Mouse (Mus musculus) liver, embryonic 14.5 days (tissue): ENCODE data around the gene Vmn1r76. TPM values are rescaled to one million over a fixed set of nuclear protein-coding genes. Genes with fewer than 3 reads are reported as not detected.

Source experiments
- ATAC-seq: fragments of 200-750 bp; cut with Nextera tagmentation; 2 replicates; pipeline ENCODE4 v1.8.0; 2017; ENCODE audit warnings: moderate number of reproducible peaks, mild to moderate bottlenecking, moderate library complexity; ENCODE audit not compliant: insufficient read depth
- DNase-seq, 3 experiments: peaks; one replicate each; pipeline ENCODE4 v3.0.0-alpha.2; 2012 to 2013; ENCODE audit warnings: low read depth in 3 of 3, low spot score in 3 of 3
- H3K27ac ChIP-seq: fragments of 300-500 bp; sonication (generic); 2 replicates; pipeline ENCODE4 v1.5.1; 2014; ENCODE audit warnings: moderate library complexity, mild to moderate bottlenecking, control low read depth, inconsistent platforms
- H3K27me3 ChIP-seq: fragments of 300-500 bp; sonication (generic); 2 replicates; pipeline ENCODE4 v1.6.1; 2014; ENCODE audit warnings: mild to moderate bottlenecking, low read length, moderate library complexity; ENCODE audit not compliant: control insufficient read depth, insufficient read depth
- H3K36me3 ChIP-seq: fragments of 300-500 bp; sonication (generic); replicated peaks from 2 replicates; pipeline ENCODE4 v1.6.1; 2014; ENCODE audit warnings: low read depth; ENCODE audit not compliant: control insufficient read depth, insufficient read depth
- H3K4me1 ChIP-seq, 2 experiments: fragments of 200-500 bp in 1 of 2; fragments of 300-500 bp in 1 of 2; sonication (generic) in 1 of 2; replicated peaks; 2 replicates each; pipeline ENCODE4 v1.6.1; 2012 to 2014; ENCODE audit warnings: antibody characterized with exemption in 1 of 2, inconsistent platforms in 1 of 2, low read length in 1 of 2; ENCODE audit not compliant: control insufficient read depth in 2 of 2, insufficient read depth in 2 of 2
- H3K4me2 ChIP-seq: fragments of 300-500 bp; sonication (generic); 2 replicates; pipeline ENCODE4 v1.6.1; 2014; ENCODE audit warnings: low read depth, mild to moderate bottlenecking, control low read depth, moderate library complexity
- H3K4me3 ChIP-seq, 2 experiments: fragments of 200-500 bp in 1 of 2; fragments of 300-500 bp in 1 of 2; sonication (generic) in 1 of 2; 2 replicates each; pipeline ENCODE4 v1.5.1; 2012 to 2014; ENCODE audit warnings: low read depth in 2 of 2, low read length in 2 of 2, mild to moderate bottlenecking in 2 of 2, control low read depth in 1 of 2, inconsistent platforms in 1 of 2, moderate library complexity in 1 of 2; ENCODE audit not compliant: insufficient read depth in 1 of 2
- H3K9ac ChIP-seq: fragments of 300-500 bp; sonication (generic); replicated peaks from 2 replicates; pipeline ENCODE4 v1.6.1; 2014; ENCODE audit warnings: mild to moderate bottlenecking, control low read depth, moderate library complexity
- H3K9me3 ChIP-seq: fragments of 300-500 bp; sonication (generic); 2 replicates; pipeline ENCODE4 v1.6.1; 2016; ENCODE audit warnings: low read length, mixed read lengths; ENCODE audit not compliant: control insufficient read depth
- CTCF ChIP-seq: IDR thresholded peaks from 2 replicates; pipeline ENCODE4 v1.5.1; 2016; ENCODE audit warnings: antibody characterized with exemption, low read depth, control low read depth
- EP300 ChIP-seq: IDR thresholded peaks from 2 replicates; pipeline ENCODE4 v1.6.1; 2016; ENCODE audit warnings: antibody characterized with exemption, low read depth
- WGBS: fragments of 180-500 bp; shearing (Covaris S2); extraction: QIAGEN DNeasy Blood & Tissue Kit; methylation state at CpG from one replicate; pipeline ENCODE4 v1.1.7; 2014; ENCODE audit not compliant: insufficient replicate concordance; 5-methylcytosine and 5-hydroxymethylcytosine counted together
- polyA plus RNA-seq, 2 experiments: library from polyadenylated mRNA; depleted of rRNA in 1 of 2; stranded (reverse) in 1 of 2; unstranded in 1 of 2; fragments of >200 nt; fragmentation: Nextera tagmentation in 1 of 2; extraction: Ambion mirVana in 1 of 2; gene quantifications; 2 replicates each; pipeline versions ENCODE4 v1.2.1 to v1.2.3; 2012 to 2014

The Vmn1r76 gene
- not detected in 2 replicates for polyA plus RNA-seq (2012; rRNA removed)
- polyA plus RNA-seq (2014; fragmentation: Nextera tagmentation; extraction: Ambion mirVana), result not detected in 2 replicates

- Histone ChIP-seq H3K4me2 (no peak within 1 kb of the TSS), H3K27me3 (no peaks in the 10 kb centered on the region), H3K9ac (no peak within 1 kb of the TSS), H3K9me3 (no peaks in the 10 kb centered on the region), H3K4me1 (no peaks in the 10 kb centered on the region), H3K4me3 (no peak within 1 kb of the TSS), H3K27ac (no peak within 1 kb of the TSS), H3K36me3 (no peaks in the 10 kb centered on the region)
- ATAC-seq, result no peak
- no peak for TF ChIP-seq CTCF
- TF ChIP-seq EP300, result no peak
- DNase-seq, result no peak
Observed at GRCm38 (mm10) chr7:11938113-11938512, at the start of gene Vmn1r76. Vmn1r76 (minus strand) TSS chr7:11938213.

DNA sequence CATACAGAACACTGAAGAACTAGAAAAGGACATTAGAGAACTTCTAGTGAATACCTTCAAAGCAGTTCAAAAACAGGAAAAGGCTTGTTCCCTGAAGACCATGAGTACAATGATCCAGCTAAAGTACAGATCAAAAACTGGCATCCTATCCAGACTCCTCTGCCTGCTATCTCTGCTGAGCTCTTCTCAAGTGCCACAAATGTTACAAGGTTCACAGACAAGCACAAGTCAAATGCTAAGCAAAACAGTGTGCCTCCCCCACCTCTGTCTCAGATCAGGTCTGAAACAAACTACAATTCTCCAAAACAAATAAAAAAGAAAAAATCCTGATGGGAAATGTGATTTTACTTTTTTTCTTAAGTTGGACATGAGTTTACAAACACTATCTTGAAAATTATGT, 34.6 kb upstream of the Vmn1r76 start:
- Histone ChIP-seq H3K9ac (no peak overlapping the region), H3K27me3 (no peaks in the 10 kb centered on the region), H3K4me3 (no peak overlapping the region), H3K4me1 (no peaks in the 10 kb centered on the region), H3K36me3 (no peaks in the 10 kb centered on the region), H3K9me3 (no peaks in the 10 kb centered on the region), H3K27ac (no peak overlapping the region), H3K4me2 (no peak overlapping the region)
- no peak for DNase-seq
- ATAC-seq, result no peak
- no peak for TF ChIP-seq EP300
- TF ChIP-seq CTCF, result no peak

GRCm38 (mm10) chr7:11947991-11948390, 10.0 kb upstream of the Vmn1r76 start:
- WGBS, result 54% methylated on average over 3 of the region's 3 CpGs
- no peak overlapping the region for H3K9ac ChIP-seq
- H3K4me1 ChIP-seq, result no peaks in the 10 kb centered on the region
- no peak for ATAC-seq
- no peak for TF ChIP-seq CTCF
- H3K27me3 ChIP-seq, result no peaks in the 10 kb centered on the region
- H3K27ac ChIP-seq, result no peak overlapping the region
- H3K4me2 ChIP-seq, result no peak overlapping the region
- no peak for DNase-seq
- no peaks in the 10 kb centered on the region for H3K36me3 ChIP-seq
- H3K9me3 ChIP-seq, result no peaks in the 10 kb centered on the region
- H3K4me3 ChIP-seq, result no peak overlapping the region

DNA sequence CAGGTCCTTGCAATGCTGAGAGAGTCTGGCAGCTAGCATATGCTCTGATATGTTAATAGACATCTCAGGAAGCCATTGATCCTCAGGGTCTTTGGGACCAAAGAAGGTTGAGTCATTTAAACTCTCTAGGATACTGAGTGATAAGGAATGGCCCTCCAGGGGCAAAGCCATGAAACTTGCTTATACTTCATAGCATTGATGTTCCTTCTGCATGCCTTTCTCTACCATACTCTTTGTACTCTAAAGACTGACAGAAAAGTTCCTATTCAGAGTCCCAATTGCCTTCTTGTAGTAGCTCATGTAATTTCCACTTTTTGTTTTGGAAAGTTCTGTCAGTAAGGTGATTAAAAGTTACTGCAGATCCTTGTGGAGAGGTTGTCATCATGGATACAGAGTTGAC, 63.7 kb downstream of the Vmn1r76 start, which contains the start of gene Vmn1r75:
TSS of gene Vmn1r75 (plus strand) at position 301 of the 400 bp plus-strand sequence.
- Histone ChIP-seq H3K4me3 (no peak within 1 kb of the TSS), H3K9me3 (no peaks in the 10 kb centered on the region), H3K27ac (no peak within 1 kb of the TSS), H3K27me3 (no peaks in the 10 kb centered on the region), H3K9ac (no peak within 1 kb of the TSS), H3K36me3 (no peaks in the 10 kb centered on the region), H3K4me1 (no peaks in the 10 kb centered on the region), H3K4me2 (no peak within 1 kb of the TSS)
- ATAC-seq (no peak), DNase-seq (no peak)
- TF ChIP-seq EP300, result no peak

Other genes starting within 250 kb of the Vmn1r76 start
- not detected in 2 replicates for gene Vmn1r73, start 207.9 kb downstream of the Vmn1r76 start, polyA plus RNA-seq (2012; rRNA removed)
- gene Vmn1r73, start 207.9 kb downstream of the Vmn1r76 start, polyA plus RNA-seq (2014; fragmentation: Nextera tagmentation; extraction: Ambion mirVana), result not detected in 2 replicates
- gene Vmn1r74, start 104.2 kb downstream of the Vmn1r76 start, polyA plus RNA-seq (2012; rRNA removed), result not detected in 2 replicates
- not detected in 2 replicates for gene Vmn1r74, start 104.2 kb downstream of the Vmn1r76 start, polyA plus RNA-seq (2014; fragmentation: Nextera tagmentation; extraction: Ambion mirVana)
- gene Vmn1r75, start 63.6 kb downstream of the Vmn1r76 start, polyA plus RNA-seq (2012; rRNA removed), result not detected in 2 replicates
- gene Vmn1r75, start 63.6 kb downstream of the Vmn1r76 start, polyA plus RNA-seq (2014; fragmentation: Nextera tagmentation; extraction: Ambion mirVana), result not detected in 2 replicates
- gene Vmn1r77, start 98.5 kb upstream of the Vmn1r76 start, polyA plus RNA-seq (2012; rRNA removed), result not detected in 2 replicates
- not detected in 2 replicates for gene Vmn1r77, start 98.5 kb upstream of the Vmn1r76 start, polyA plus RNA-seq (2014; fragmentation: Nextera tagmentation; extraction: Ambion mirVana)
- not detected in 2 replicates for gene Vmn1r78, start 212.0 kb upstream of the Vmn1r76 start, polyA plus RNA-seq (2012; rRNA removed)
- gene Vmn1r78, start 212.0 kb upstream of the Vmn1r76 start, polyA plus RNA-seq (2014; fragmentation: Nextera tagmentation; extraction: Ambion mirVana), result not detected in 2 replicates
- not detected in 2 replicates for gene Vmn1r79, start 233.1 kb upstream of the Vmn1r76 start, polyA plus RNA-seq (2012; rRNA removed)
- not detected in 2 replicates for gene Vmn1r79, start 233.1 kb upstream of the Vmn1r76 start, polyA plus RNA-seq (2014; fragmentation: Nextera tagmentation; extraction: Ambion mirVana)